Mouse (Mus musculus) cerebral cortex, adult 2 months (tissue): ENCODE measurements around the gene Pkmyt1.

Experiments used
- WGBS: fragments of 180-500 bp; shearing (Covaris S2); methylation state at CpG from one replicate; pipeline ENCODE4 v1.1.7; 2018; 5-methylcytosine and 5-hydroxymethylcytosine counted together

Pkmyt1 gene

DNA sequence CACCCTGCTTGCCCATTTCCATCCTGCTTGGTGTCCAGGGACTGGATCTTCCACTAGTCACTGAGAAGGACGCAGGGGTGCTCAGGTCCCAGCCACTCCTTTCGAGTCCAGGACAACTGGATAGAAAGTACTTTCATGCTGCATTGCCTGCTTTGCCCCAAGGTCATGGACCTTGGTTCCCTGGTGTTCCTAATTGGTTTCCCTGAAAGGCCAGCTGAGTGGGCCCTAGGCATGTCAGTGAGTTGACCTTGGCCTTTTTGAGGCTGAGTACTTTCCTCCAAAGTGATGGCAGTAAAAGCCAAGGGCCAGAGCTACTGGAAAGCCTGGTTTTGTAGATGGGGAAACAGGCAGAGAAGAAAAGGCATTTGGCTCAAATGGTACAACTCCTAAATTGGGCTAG, 4.2 kb upstream of the Pkmyt1 start:
- WGBS: 92% methylated on average over 2 of the region's 2 CpGs

DNA sequence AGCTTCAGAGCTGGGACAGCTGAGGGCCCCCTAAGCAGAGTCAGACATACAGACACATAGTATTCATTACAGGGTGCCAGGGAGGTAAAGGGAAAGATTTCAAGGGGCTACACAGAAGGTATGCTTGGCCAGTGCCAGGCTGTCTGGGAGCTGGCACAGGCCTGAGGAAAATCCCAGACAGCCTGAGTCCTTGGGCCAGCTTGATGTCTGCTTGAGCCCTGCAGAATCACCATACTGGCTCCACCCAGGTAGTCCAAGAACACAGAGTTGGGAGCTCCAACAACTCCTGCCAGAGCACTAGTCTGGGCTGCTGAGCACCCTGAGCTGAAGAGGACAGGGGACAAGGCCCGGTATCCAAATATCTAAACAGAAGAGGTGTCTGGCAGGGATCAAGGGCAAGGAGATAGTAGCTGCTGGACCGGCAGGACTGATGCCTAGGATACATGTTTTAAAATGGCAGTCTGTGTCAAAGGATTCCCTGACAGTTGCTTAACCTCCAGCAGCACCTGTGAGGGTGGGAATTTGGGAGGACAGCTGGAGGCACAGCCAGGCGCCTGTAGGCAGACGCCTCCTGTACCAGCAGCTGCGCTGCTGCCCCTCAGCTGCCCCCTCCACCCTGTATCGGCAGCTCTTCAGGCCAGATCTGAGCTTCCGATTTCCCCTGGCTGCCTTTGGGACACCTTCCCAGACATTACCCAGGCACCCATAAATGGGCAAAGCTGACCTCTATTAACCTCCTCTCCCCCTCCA, 3.6 kb upstream of the Pkmyt1 start, which contains the start of gene 1520401A03Rik:
Gene 1520401A03Rik, minus strand, starts transcription at position 408 of the 750 bp plus-strand sequence.
- WGBS: 93% methylated on average over 7 of the region's 7 CpGs

DNA sequence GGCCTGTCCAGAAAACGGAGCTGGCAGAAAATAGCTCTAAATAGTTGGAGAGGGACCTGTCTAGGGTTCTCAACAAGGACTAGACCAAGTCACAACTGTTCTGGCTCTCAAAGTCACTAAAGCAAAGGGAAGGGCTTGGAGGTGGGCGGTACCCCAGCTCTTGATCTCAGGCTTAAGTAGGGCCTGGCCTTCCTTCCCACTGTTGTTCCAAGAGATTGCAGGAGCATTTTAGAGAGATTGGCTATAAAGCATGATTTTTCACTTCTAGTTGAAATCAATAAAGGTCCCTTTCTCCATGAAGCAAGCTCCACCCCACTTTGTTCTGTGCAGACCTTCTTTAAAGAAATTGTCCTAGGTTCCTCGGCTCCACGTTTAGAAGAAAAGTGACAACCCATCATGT, 659 bp upstream of the Pkmyt1 start:
- 60% methylated on average over 4 of the region's 4 CpGs for WGBS

DNA sequence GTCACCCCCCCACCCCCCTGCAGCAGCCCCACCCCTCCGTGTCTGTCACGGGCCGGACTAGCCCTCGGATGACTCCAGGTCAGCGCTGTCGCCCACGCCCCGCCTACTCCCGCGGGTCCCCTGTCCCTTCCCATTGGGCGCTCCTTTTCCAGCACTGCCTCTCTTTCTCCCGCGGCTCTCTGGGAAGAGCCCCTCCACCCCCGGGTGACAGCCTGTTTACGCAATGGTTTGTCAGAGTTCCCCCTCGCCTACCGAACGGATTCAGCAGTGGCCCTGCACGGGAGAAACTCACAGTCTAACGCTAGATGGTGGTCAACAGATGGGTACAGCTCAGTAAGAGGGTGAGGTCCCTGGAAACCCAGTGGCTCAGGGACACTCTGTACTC, 614 bp downstream of the Pkmyt1 start:
- WGBS: under 1% methylated on average over 19 of the region's 20 CpGs

DNA sequence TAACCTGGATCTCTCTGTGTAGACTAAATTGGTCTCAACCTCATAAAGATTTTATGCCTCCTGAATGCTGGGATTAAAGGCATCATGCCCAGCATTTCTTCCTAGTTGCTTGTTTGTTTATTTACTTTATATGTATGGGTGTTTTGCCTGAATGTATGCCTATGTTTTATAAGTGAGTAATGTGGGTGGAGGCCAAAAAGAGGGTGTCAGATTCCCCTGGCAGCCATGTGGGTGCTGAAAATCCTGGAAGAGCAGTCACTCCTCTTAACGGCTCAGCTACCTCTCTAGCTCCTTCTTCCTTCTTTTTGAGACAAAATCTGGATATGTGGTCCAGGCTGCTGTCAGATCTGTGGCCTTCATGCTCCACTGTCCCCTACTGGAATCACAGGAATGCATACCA, 4.3 kb downstream of the Pkmyt1 start:
- WGBS: 43% methylated on average over 1 of the region's 1 CpGs

DNA sequence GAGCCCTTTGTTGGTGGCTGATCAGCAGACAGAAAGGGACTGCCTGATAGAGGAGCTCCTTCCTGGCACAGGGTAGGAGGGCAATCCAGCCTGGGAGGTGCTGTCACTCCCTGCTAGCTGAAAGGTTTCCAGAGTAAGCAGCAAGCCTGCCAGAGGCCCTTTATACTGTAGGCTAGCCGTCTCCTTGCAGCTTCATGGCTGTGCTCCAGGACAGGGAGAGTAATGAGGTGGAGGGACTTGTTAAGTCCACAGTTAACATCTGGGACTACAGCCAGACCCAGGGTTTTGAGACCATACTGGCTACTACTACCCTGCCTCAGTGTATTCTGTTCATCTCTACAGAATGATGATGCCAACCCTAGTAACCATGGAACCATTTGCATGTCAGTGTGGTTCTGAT, 8.2 kb downstream of the Pkmyt1 start:
- WGBS: 40% methylated on average over 1 of the region's 1 CpGs

DNA sequence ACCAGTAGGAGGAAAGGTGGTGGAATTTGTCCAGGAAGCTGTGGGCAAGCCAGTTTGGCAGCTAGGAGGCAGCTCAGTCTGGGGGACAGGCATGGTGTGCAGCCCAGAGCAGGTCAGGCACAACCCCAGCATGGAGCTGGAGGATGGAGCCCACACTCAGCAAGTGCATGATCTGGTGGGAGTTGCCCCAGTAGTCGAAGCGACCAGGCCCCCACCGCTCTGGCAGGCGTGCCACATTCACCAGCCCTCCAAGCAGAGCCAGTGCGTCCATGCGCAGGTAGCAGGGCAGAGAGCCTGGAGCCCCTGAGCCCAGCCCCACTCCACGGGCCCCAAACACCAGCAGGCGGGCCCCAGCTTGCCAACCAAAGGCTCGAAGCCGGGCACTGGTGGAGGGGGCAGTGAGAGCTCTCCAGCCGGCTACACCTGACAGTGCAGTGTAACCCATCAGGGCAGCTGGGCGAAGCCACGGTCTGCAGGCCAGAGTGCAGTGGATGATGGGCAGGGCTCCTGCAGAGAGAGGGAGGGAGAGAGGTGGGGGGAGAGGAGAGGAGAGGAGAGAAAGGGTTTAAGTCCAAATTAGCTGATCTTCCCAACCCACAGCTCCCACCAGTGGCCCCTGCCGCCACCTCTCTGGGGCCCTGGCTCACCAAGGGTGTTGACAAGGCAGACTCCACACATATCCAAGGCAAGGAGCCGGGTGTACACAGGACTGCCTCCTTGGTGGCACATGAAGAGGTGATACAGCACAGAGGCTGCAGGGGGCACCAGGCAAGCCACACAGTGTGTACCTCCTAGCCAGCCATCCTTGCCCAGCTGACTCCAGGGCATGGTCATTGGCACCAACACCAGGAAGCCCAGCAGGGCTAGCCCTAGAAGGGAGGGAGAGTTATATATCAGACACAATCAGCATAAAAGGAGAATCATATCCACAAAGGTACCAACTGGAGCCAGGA, 11.6 kb downstream of the Pkmyt1 start:
- WGBS: 78% methylated on average over 15 of the region's 15 CpGs

DNA sequence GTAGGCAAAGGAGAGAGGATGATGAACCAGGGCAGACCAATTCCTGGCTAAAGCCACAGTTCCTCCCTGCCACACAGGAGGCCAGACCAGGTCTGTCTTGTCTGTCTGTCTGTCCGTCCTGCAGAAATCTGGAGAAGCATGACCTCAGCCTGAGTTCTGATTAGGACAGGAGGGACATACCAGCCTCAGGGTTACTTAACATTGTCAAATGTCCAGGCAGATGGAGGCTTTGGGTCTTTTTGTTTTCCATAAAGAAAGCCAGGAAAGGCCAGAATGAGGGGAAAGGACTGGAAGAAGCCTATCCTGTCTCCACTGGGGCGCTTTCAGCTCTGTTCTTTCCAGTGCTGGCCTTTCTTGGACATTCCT, 12.7 kb downstream of the Pkmyt1 start:
- WGBS: 60% methylated on average over 2 of the region's 2 CpGs

DNA sequence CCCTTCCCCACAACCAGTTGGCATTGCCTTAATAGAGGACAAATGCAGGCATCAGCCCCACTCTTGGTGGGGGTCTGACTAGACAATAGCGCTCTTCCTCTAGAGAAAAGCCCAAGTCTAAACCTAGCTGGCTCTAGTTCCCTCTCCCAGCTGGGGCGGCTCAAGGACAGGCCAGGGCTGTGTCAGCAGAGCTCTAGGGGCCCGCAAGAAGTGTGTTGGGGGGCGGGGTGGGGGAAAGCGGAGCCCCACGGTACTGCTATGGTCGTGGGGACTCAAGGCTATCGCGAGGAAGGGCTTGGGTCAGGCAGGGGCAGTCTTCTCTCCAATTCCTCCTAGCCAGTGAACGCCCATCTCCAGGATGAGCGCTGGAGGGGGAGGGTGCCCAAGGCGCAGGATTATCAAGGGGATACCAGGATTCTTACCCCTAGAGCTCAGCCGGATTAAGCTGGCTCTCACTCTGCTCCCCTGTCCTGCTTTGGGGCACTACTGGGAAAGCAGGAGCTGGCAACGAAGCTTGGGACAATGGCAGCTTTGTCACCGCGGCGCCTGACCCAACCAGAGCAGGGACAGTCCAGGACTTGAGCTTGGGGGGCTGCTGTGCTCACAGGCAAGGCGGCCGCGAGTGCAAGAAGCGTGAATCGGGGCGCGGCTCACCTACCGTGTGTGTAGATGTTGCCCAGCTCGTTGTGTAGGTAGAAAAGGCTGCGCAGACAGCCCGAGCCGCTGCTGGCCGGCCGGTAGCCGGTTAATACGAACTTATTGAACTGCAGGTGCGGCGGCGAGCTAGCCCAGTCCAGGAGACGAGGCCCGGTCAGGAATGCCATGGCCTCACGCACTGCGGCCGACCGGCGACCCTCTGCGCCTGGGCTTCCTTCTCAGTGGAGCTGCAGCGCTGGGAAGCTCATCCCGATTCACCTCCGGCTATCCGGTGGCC, 13.3 kb downstream of the Pkmyt1 start:
- 2% methylated on average over 48 of the region's 48 CpGs for WGBS

DNA sequence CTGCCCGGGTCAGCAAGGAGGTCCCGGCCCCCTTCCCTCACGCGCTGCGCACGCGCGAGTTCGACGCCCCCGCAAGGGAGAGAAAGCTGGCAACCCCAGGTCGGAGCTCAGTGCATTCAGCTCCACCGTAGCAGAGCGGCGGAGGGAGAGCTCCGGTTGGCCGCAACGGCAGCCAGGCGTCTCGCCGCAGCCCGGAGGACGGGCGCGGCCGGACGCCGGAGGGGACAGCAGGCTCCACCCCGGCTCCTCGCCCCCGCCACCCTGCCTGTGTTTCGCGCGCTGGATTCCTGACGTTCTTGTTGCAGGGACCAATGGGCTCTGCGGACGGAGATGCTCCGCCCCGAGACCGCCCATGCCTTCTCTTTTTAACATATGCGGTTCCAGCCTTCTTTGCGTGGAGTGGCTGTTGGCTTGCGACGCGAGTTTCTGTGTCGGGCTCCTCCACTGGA, 14.0 kb downstream of the Pkmyt1 start:
- under 1% methylated on average over 46 of the region's 46 CpGs for WGBS

DNA sequence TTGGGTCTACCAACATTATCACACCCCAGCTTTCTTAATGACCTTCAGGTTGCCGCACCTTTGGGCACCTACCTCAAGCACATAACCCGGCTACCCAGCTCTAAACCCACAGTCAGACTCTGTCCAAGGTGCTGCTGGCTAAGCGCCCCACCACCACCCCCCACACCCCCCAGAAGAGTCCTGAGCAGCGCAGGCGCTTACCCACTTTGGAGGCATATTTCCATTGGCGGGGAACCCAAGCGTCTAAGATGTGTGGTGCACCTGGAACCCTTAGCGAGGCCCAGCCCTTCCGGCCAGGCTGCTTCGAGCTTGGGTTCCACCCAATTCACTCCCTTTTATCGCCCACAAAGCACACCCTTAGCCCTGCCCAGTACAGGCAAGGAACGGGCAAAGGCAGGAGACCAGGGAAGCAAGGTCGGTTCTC, 14.5 kb downstream of the Pkmyt1 start, which contains the start of gene Paqr4:
Gene Paqr4, minus strand, starts transcription at position 270 of the 424 bp plus-strand sequence.
- WGBS: 6% methylated on average over 13 of the region's 13 CpGs

DNA sequence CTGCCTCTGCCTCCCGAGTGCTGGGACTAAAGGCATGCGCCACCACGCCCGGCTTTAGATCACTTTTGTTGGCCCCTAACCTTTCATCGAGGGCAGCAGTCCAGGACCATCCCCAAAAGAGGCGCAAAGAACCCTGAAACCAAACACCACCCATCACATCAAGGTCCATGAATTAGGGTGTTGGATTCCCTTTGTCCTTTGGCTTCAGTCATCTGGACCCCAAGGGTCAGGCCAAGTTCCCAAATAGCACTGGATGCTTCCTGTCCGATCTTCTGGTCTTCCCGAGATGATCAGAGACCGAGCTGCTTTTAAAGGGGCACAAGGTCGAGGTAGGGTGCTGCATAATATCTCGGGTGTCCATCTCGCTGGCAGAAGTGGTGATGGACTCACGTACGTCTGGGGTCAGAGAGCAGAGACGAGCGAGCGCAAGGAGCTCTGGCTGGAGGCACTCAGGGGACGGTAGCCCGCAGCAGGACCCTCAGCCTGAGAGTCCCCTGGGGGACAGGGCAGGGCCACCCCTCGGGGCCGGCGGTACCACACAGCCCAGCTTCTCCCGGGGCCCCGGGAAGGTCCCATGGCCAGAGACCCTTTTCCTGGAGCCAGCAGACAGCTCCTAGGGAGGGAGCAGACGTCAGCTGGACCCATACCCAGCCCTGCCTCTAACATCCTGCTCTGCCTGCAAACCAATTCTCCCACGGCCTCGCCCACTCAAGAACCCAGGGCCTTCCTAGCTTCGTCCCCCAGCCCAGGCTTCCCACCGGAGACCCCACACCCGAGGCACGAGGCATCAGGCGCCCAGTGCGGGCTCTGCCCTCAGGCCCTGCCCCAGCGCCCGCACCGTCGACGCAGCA, 15.4 kb downstream of the Pkmyt1 start:
- 47% methylated on average over 38 of the region's 38 CpGs for WGBS

DNA sequence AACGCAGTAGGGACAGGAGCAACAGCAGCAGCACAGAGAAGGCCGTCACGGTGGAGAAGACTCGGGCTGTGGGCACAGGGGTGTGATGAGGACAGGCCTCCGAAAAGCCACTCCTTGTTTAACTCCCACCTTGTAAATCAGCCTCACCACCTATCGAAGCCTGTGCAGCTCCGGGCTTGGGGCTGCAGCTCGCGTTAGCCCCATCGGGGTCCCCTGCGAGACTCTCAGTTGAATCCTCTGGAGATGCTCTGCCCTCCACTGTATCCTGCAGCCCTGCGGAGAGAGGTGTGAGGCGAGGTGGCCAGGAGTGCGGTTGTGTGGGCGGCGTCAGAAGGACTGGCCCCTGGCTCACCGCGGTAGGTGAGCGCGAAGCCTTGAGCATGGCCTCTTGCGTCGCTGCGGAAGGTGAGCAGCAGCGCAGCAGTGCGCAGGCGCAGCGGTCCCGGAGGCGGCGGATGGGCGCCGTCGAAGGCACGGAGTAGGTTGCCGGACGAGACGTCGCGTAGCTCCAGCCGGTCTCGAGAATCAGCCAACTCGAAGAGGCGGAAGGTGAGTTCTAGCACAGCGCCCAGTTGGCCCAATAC, 16.2 kb downstream of the Pkmyt1 start:
- 8% methylated on average over 44 of the region's 44 CpGs for WGBS

DNA sequence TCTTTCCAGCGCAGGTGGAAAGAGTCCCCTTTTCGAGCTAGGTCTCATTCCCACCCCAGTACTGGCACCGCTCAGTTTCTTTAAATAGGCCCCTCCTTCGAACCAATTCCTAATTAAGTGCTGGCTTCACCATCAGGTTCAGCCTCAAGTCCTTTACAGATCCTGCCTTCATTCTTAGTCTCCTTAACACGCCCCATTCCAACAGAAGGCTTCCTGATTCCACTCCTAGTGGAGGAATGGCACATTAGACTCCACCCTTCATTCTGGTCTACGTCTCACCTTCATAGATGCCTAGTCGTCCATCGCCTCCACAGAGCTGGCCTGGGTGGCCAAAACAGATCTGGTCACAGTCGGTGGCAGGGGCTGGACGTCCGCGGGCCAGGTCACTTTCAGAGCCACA, 16.8 kb downstream of the Pkmyt1 start:
- WGBS: 72% methylated on average over 12 of the region's 12 CpGs

DNA sequence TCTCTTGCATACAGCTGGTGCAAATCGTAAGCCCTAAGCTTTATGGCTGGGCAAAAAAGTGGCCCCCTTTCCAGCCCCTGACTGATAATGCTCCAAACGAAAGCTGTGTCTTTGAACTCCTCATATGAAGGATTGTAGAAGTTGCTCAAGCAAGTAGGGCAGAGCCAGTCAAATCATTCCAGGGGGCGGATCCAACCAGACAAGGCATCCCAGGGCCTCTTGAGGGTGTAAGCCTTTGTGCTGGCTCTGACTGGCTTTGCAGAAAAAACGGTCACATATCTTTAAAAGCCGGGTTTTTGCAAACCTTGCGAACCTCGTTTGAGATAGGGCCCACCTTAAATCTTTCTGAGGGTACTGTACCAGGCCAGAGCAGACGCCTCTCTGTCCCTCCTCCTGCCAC, 17.9 kb downstream of the Pkmyt1 start:
- 68% methylated on average over 8 of the region's 8 CpGs for WGBS

DNA sequence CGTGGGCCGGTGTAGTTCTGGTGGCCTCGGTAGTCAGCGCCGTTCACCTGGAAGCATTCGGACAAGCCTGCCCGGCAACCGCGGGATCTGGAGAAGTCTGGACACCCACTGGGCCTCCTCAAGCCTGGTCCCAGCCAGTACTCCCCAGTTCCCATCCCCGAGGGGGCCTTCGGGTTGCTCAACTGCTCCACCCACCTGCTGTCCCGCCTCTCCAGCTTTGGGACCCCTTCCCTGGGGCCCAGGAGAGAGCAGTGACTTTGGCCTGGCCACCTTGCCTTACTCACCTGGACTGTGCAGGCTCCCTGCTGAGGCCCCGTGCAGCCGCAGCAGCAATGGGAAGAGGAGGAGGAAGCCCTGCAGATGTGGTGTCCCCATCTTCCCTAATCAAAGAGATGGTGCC, 18.5 kb downstream of the Pkmyt1 start:
- 9% methylated on average over 14 of the region's 14 CpGs for WGBS

DNA sequence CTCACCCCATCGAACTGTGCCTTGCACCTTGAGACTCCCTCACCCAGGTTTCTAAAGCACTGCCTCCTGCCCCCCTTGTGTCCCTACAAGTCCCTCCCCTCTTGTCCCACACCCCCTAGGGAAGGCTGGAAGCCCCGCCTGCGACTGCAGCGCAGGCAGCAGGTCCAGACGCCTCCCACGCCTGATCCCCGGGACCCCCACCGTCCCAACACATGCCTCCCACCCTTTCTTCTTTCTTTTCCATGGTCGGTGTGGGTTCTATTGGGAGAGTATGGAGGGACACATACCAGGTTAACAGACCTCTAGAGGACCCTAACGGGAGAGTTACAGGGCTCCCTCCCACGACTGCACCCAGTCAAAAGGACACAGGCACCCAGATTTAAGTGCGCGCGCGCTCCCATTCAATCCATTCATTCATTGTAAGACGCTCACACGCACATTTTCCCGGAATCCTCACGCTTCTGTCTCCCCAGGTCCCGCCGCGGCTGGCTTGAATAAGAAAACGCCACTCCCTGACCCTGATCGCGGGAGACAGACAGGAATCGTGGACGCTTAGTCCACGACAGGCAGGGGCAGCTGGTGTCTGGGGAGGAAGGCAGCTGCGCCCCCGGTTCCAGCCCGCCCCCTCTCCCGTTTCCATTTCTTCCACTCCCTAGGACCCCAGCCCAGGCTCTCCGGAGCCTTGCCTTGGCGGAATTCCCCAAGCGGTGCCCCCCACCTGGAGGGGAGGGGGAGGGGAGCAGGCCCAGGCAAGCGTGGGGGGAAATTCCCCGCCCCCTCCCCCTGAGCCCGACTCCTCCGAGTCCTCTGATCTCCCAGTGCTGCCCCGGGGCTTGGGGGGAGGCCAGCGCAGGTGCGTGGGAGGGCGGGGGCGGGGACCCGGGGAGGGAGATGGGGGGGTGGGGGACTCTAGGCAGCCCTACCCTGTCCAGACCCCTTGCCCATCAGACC, 19.4 kb downstream of the Pkmyt1 start, which contains the start of gene Kremen2:
Gene Kremen2, minus strand, starts transcription at position 533 of the 951 bp plus-strand sequence.
- WGBS: 1% methylated on average over 43 of the region's 45 CpGs

DNA sequence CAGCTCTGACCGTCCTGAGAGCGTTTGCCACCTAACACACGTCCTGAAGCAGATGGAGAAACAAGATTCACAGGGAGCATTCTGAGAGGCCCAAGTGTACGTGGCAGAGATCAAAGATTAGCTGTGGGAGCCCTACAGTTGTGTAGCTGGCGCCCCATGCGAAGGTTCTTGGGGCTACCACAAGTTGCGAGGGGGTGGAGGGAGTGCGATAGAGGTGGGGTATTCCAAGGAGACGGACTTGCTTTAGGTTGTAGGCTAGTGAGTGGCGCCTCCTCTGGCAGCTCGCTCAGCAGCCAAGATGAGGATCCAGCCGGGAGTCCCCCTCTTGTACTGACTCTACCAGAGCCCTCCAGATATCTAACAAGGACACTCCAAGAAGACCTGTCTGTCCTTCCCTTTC, 20.2 kb downstream of the Pkmyt1 start:
- WGBS: 25% methylated on average over 12 of the region's 12 CpGs

DNA sequence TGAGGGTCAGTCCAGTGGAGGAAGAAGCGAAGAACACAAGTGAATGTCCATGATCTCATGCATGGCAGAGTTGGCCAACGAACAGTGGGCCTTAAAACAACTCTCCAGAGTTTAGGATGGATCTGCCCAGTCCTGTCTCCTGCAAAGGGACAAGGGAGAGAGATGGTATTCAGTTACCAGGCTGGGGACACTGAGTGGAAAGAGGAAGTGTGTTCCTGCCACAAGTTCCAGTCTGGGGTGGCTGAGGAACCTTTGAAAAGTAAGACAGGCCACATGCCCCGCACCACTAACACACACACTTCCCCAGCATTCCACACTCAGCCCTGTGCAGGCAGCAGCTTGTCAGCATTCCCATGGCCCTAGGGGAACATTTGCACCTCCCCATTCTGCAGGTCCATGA, 20.6 kb downstream of the Pkmyt1 start:
- 92% methylated on average over 3 of the region's 3 CpGs for WGBS
